Mouse (Mus musculus) hindbrain, embryonic 15.5 days (tissue): ENCODE data around the gene Med24. TPM values are rescaled to one million over a fixed set of nuclear protein-coding genes. Genes with fewer than 3 reads are reported as not detected.

ENCODE experiments used
- ATAC-seq: fragments of 200-750 bp; cut with Nextera tagmentation; 2 replicates; pipeline ENCODE4 v1.8.0; 2017; ENCODE audit warnings: low read depth, moderate number of reproducible peaks, moderate TSS enrichment; ENCODE audit not compliant: low FRiP score
- H3K27ac ChIP-seq: fragments of 300-500 bp; sonication (generic); replicated peaks from 2 replicates; pipeline ENCODE4 v1.5.1; 2015; ENCODE audit warnings: mild to moderate bottlenecking, inconsistent platforms
- H3K27me3 ChIP-seq: fragments of 300-500 bp; sonication (generic); 2 replicates; pipeline ENCODE4 v1.6.1; 2015; ENCODE audit warnings: control low read depth, inconsistent platforms
- H3K36me3 ChIP-seq: fragments of 300-500 bp; sonication (generic); 2 replicates; pipeline ENCODE4 v1.6.1; 2015; ENCODE audit warnings: control low read depth, inconsistent platforms
- H3K4me1 ChIP-seq: fragments of 300-500 bp; sonication (generic); replicated peaks from 2 replicates; pipeline ENCODE4 v1.6.1; 2015; ENCODE audit warnings: control low read depth, inconsistent platforms
- H3K4me2 ChIP-seq: fragments of 300-500 bp; sonication (generic); 2 replicates; pipeline ENCODE4 v1.6.1; 2015; ENCODE audit warnings: moderate library complexity, mild to moderate bottlenecking, inconsistent platforms
- H3K4me3 ChIP-seq: fragments of 300-500 bp; sonication (generic); 2 replicates; pipeline ENCODE4 v1.5.1; 2015; ENCODE audit warnings: mild to moderate bottlenecking, inconsistent platforms
- H3K9ac ChIP-seq: fragments of 300-500 bp; sonication (generic); 2 replicates; pipeline ENCODE4 v1.6.1; 2015; ENCODE audit warnings: inconsistent platforms
- H3K9me3 ChIP-seq: fragments of 300-500 bp; sonication (generic); 2 replicates; pipeline ENCODE4 v1.6.1; 2016; ENCODE audit warnings: control low read depth, inconsistent platforms
- WGBS: fragments of 180-500 bp; shearing (Covaris S2); methylation state at CpG from one replicate; pipeline ENCODE4 v1.1.7; 2015; 5-methylcytosine and 5-hydroxymethylcytosine counted together
- polyA plus RNA-seq: library from polyadenylated mRNA; unstranded; fragments of >200 nt; fragmentation: Nextera tagmentation; extraction: Ambion mirVana; gene quantifications from 2 replicates; pipeline ENCODE4 v1.2.1, GENCODE M21; 2015

Gene Med24
- polyA plus RNA-seq, 1 experiment from 2014 or later: 70.3 TPM

GRCm38 (mm10) chr11:98770096-98770975 is 41.1 kb upstream of the Med24 start:
- Histone ChIP-seq H3K4me2 (no peak overlapping the region), H3K27me3 (no peaks in the 10 kb centered on the region), H3K9me3 (no peaks in the 10 kb centered on the region), H3K36me3 (peaks cover 22% of the 10 kb centered on the region), H3K4me1 (peaks cover 69% of the 10 kb centered on the region), H3K9ac (no peak overlapping the region), H3K4me3 (no peak overlapping the region), H3K27ac (no peak overlapping the region)
- no peak for ATAC-seq
- 89% methylated on average over 26 of the region's 26 CpGs for WGBS

DNA sequence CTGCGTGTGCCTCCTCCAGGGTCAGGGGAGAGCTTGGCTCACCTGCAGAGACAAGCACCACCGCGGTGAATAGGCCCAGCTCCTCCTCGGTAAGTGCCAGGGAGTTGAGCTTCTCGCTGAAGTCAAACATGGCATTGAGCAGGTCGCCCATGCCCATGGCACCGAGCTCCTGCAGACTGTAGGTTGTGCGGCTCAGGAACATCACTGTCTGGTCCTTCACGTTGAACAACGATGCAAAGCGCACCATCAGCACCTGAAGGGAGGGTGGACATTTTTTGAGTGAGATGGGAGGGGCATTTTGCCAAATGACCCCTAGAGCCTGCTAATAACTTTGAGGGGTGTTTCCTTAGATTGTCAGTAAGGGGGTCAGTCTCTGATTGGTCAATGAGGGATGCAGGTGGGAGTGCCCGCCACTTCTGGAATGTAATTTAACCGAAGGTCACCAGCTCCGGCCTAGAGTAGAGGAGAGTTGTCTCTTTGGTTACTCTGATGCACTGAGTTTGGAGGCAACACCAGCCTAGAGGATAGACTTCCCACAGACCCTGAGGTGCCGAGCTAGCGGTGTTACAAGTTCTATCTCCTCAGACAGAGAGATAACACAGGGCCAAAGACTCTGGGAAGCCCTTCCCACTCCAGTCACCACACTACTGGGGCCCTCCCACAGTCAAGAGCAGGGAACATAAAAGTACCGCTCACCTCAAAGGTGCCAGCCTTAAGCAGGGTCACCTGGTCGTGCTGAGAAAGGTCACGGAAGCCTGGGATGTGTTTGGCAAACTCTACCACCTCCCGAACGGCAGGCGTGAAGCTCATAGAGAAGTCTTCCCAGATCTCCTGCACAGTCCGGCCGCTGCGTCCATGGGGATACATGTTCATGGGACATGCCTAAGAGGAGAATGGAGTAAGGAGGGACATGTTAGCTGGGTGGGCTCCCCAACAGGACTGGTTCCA is 40.0 kb upstream of the Med24 start:
- peaks cover 30% of the 10 kb centered on the region for H3K36me3 ChIP-seq
- no peak for ATAC-seq

GRCm38 (mm10) chr11:98768127-98769006 is 39.1 kb upstream of the Med24 start:
- Histone ChIP-seq H3K4me1 (peaks cover 59% of the 10 kb centered on the region), H3K4me2 (peak overlapping the region; percentile 28), H3K9ac (no peak overlapping the region), H3K4me3 (no peak overlapping the region), H3K27ac (peak overlapping the region; percentile 71), H3K27me3 (no peaks in the 10 kb centered on the region), H3K9me3 (no peaks in the 10 kb centered on the region), H3K36me3 (peaks cover 39% of the 10 kb centered on the region)
- 27% methylated on average over 38 of the region's 39 CpGs for WGBS
- ATAC-seq: no peak

More for the DNA sequence above, 40.0 kb upstream of the Med24 start:
- no peaks in the 10 kb centered on the region for H3K27me3 ChIP-seq
- H3K27ac ChIP-seq: peak overlapping the region; percentile 71
- H3K9ac ChIP-seq: no peak overlapping the region
- WGBS: 87% methylated on average over 25 of the region's 25 CpGs
- peaks cover 68% of the 10 kb centered on the region for H3K4me1 ChIP-seq
- H3K9me3 ChIP-seq: no peaks in the 10 kb centered on the region
- H3K4me3 ChIP-seq: no peak overlapping the region
- no peak overlapping the region for H3K4me2 ChIP-seq

- peaks cover 52% of the 10 kb centered on the region for H3K4me1 ChIP-seq
- H3K9me3 ChIP-seq: no peaks in the 10 kb centered on the region
- H3K27ac ChIP-seq: peak overlapping the region; percentile 71
- WGBS: 5% methylated on average over 4 of the region's 4 CpGs
- no peak overlapping the region for H3K4me3 ChIP-seq
- peaks cover 46% of the 10 kb centered on the region for H3K36me3 ChIP-seq
- no peaks in the 10 kb centered on the region for H3K27me3 ChIP-seq
- no peak overlapping the region for H3K9ac ChIP-seq
- no peak for ATAC-seq
- peak overlapping the region; percentile 28 for H3K4me2 ChIP-seq
Measured at GRCm38 (mm10) chr11:98767713-98768112, 38.5 kb upstream of the Med24 start.

DNA sequence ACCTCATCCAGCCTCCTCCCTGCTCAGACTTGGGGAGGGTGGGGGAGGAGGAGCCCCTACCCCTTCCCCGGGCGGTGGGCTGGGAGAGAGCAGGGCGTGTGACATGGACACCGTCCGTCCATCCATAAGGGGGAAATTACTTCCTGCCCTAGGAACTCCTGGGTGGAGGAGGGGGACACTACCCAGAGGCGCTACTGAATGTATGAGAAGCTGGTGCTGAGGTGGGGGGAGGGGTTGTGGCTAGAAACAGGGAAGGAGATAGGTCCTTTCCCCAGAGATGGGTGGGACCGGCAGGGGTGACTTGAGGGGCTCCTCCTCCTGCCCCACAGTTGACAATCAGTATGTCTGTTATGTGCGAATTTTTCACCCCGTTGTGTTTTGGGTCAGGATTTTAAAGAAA is 38.0 kb upstream of the Med24 start:
- Histone ChIP-seq H3K4me3 (no peak overlapping the region), H3K4me1 (peaks cover 48% of the 10 kb centered on the region), H3K27me3 (no peaks in the 10 kb centered on the region), H3K4me2 (no peak overlapping the region), H3K27ac (peak overlapping the region; percentile 71), H3K9ac (no peak overlapping the region), H3K9me3 (no peaks in the 10 kb centered on the region), H3K36me3 (peaks cover 48% of the 10 kb centered on the region)
- 21% methylated on average over 9 of the region's 9 CpGs for WGBS
- ATAC-seq: peak; percentile 2; the same call in 1 of the 2 replicates

DNA sequence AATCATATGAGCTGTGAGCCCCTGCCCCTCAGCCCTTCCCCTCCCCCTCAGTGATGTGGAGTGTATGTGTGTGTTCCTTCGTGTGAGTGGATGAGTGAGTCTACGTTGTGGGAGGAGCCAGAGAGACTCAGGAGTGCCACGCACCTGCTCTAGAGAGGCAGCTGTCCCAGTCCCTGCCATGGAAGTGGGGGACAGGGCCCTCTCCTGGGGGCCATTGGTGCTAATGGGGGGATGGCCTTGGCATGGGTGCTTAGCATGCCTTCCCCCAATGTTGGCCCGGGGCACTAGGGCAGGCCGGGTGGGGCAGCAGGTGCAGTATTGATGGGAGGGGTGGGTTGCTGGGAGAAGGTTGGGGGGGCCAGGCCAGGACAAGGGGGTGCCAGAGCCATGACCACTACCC is 37.6 kb upstream of the Med24 start:
- Histone ChIP-seq H3K9me3 (no peaks in the 10 kb centered on the region), H3K4me1 (peaks cover 44% of the 10 kb centered on the region), H3K27ac (peak overlapping the region; percentile 71), H3K36me3 (peaks cover 52% of the 10 kb centered on the region), H3K27me3 (no peaks in the 10 kb centered on the region), H3K9ac (no peak overlapping the region), H3K4me3 (no peak overlapping the region), H3K4me2 (no peak overlapping the region)
- WGBS: 44% methylated on average over 5 of the region's 5 CpGs
- ATAC-seq: peak; percentile 6; the same call in 1 of the 2 replicates

DNA sequence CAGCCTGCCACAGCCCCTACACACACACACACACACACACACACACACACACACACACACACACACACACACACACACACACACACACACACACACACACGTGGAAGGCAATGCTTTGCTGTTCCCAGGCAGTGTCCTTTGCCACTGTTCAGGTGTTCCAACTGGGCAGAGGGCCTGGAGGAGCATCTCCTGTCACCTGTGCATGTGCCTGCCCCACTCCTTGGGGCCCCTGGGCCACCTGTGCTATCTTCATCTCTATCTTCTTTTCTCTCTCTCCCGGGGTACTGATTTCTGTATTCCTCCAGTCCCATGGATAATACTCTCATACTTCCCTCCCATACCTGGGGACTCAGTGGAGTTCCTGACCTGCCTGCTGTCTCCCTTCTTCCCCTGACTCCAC is 37.1 kb upstream of the Med24 start:
- H3K4me3 ChIP-seq: no peak overlapping the region
- no peaks in the 10 kb centered on the region for H3K9me3 ChIP-seq
- peaks cover 44% of the 10 kb centered on the region for H3K4me1 ChIP-seq
- no peak overlapping the region for H3K9ac ChIP-seq
- no peak for ATAC-seq
- H3K27ac ChIP-seq: peak overlapping the region; percentile 71; the same call in 1 of the 2 replicates
- no peak overlapping the region for H3K4me2 ChIP-seq
- peaks cover 57% of the 10 kb centered on the region for H3K36me3 ChIP-seq
- H3K27me3 ChIP-seq: no peaks in the 10 kb centered on the region
- WGBS: 38% methylated on average over 2 of the region's 2 CpGs

DNA sequence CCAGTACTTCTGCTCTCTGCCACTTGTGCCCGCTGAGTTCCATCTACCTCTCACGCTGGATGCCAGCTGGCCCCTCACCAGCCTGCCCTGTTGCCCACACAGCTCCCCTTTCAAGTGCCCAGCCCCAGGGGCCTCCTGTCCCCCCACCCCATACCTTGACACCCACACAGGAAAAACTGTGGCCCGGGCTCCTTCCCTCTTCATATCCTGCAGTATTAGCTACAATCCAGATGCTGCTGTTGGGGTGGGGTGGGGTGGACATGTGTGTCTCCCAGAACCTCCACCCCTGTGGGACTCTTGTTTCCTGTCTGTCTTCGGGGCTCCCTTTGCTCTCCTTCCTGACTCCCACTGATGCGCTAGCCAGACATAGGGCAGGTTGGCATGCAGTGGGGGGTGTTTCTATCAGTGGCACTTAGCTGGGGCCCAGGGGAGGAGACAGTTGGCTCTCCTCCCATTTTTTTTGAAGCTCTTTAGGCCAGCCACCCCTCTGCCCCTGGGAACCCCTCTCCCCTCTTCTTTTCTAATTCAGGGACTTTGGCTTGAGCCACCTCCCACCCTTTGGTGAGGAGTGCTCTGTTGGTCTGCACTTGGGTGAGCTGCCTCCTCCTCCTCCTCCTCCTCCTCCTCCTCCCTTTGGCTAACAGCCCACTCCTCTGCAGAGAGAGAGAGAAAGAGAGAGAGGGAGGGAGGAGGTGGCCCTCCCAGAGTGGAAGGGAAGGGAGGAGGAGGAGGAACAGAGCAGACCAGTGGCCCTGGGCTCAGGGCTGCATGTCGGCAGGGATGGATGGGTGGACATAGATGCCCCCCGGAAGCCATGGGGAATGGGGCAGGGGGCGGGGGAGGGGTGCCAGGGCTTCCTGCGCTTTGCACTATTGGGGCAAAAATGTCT is 36.4 kb upstream of the Med24 start:
- H3K4me2 ChIP-seq: no peak overlapping the region
- peaks cover 44% of the 10 kb centered on the region for H3K4me1 ChIP-seq
- H3K27me3 ChIP-seq: no peaks in the 10 kb centered on the region
- WGBS: 26% methylated on average over 9 of the region's 9 CpGs
- H3K4me3 ChIP-seq: no peak overlapping the region
- no peak overlapping the region for H3K9ac ChIP-seq
- H3K9me3 ChIP-seq: no peaks in the 10 kb centered on the region
- ATAC-seq: no peak
- peaks cover 62% of the 10 kb centered on the region for H3K36me3 ChIP-seq
- H3K27ac ChIP-seq: peak overlapping the region; percentile 71

DNA sequence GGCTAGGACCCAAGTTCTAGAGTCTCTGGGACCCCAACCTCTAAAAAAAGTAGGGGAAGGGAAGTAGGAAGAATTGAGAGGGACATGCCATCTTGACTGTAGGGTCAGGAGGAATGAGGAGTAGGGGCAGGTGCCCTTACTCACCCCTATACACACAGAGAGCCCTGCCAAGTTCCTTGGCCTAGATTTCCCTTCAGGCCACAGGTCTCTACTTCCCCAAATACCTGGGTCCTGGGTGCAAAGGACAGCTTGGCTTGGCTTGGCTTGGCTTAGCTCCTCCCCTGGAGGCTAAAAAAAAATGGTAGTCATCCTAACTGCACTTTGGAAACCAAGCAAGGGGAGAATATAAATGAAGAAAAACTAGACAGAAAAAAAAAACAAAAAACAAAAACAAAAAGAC is 35.5 kb upstream of the Med24 start:
- Histone ChIP-seq H3K9ac (no peak overlapping the region), H3K27ac (peak overlapping the region; percentile 71; the same call in 1 of the 2 replicates), H3K4me3 (no peak overlapping the region), H3K4me2 (no peak overlapping the region), H3K27me3 (no peaks in the 10 kb centered on the region), H3K4me1 (peaks cover 44% of the 10 kb centered on the region), H3K36me3 (peaks cover 63% of the 10 kb centered on the region), H3K9me3 (no peaks in the 10 kb centered on the region)
- ATAC-seq: no peak

- Histone ChIP-seq H3K4me1 (peaks cover 44% of the 10 kb centered on the region), H3K27me3 (no peaks in the 10 kb centered on the region), H3K27ac (0 out of 2 replicates have a peak overlapping the region, but pooled peaks have one; percentile 10), H3K4me3 (no peak overlapping the region), H3K4me2 (no peak overlapping the region), H3K9me3 (no peaks in the 10 kb centered on the region), H3K9ac (no peak overlapping the region), H3K36me3 (peaks cover 58% of the 10 kb centered on the region)
- ATAC-seq: no peak
- 84% methylated on average over 18 of the region's 18 CpGs for WGBS
Measured at GRCm38 (mm10) chr11:98764091-98764490, 34.9 kb upstream of the Med24 start.
